Mouse (Mus musculus): ENCODE data around the gene Bbs12. TPM values are rescaled to one million over a fixed set of nuclear protein-coding genes. Genes with fewer than 3 reads are reported as not detected.

Bbs12 gene
- polyA plus RNA-seq (2017; shearing (Covaris generic)): 1 to 10 TPM; 3.6 to 5.5 TPM

GRCm38 (mm10) chr3:37312370-37312941 is at the start of gene Bbs12, which contains the start of gene Cetn4:
Bbs12 (plus strand) TSS chr3:37312554.
Cetn4 (minus strand) TSS chr3:37312708.

GRCm38 (mm10) chr3:37348221-37349165 is 36.1 kb downstream of the Bbs12 start, which contains the start of gene Fgf2:
Fgf2 (plus strand) TSS chr3:37348346.

Other genes starting within 250 kb of the Bbs12 start
- gene Adad1, start 249.0 kb upstream of the Bbs12 start, polyA plus RNA-seq (2017; shearing (Covaris generic)): under 1 TPM in 1 of 2 experiments, not detected in 1; 0.28 TPM
- 1 to 10 TPM in 1 of 2 experiments, under 1 TPM in 1; 0.80 to 2.6 TPM for gene Il2, start 186.6 kb upstream of the Bbs12 start, polyA plus RNA-seq (2017; shearing (Covaris generic))
- 1 to 10 TPM in 1 of 2 experiments, not detected in 1; 6.1 TPM for gene Il21, start 79.9 kb upstream of the Bbs12 start, polyA plus RNA-seq (2017; shearing (Covaris generic))
- gene Cetn4, start 154 bp downstream of the Bbs12 start, polyA plus RNA-seq (2017; shearing (Covaris generic)): 1 to 10 TPM in 1 of 2 experiments, under 1 TPM in 1; 0.60 to 1.5 TPM
- 1 to 10 TPM in 1 of 2 experiments, under 1 TPM in 1; 0.30 to 1.8 TPM for gene Fgf2, start 35.8 kb downstream of the Bbs12 start, polyA plus RNA-seq (2017; shearing (Covaris generic))
- gene Spata5, start 107.3 kb downstream of the Bbs12 start, polyA plus RNA-seq (2017; shearing (Covaris generic)): 10 to 100 TPM; 28.3 to 37.1 TPM
- 10 to 100 TPM; 10.1 to 31.2 TPM for gene Nudt6, start 107.7 kb downstream of the Bbs12 start, polyA plus RNA-seq (2017; shearing (Covaris generic))